Mouse (Mus musculus): ENCODE data around the gene Tuba8.

The Tuba8 gene

GRCm38 (mm10) chr6:121194956-121195731, 15.4 kb upstream of the Tuba8 start:
- no peak for DNase-seq (ENCODE audit: low read depth, low spot score)

GRCm38 (mm10) chr6:121197807-121198365, 12.6 kb upstream of the Tuba8 start:
- DNase-seq (ENCODE audit: low read depth, low spot score): no peak

GRCm38 (mm10) chr6:121200458-121200857, 10.0 kb upstream of the Tuba8 start:
- no peak for DNase-seq (ENCODE audit: low read depth, low spot score)

- DNase-seq (ENCODE audit: low read depth, low spot score): no peak
These were observed 8.5 kb upstream of the Tuba8 start for GRCm38 (mm10) chr6:121202026-121202425.

GRCm38 (mm10) chr6:121206481-121206880, 4.0 kb upstream of the Tuba8 start:
- DNase-seq (ENCODE audit: low read depth, low spot score): no peak

- DNase-seq (ENCODE audit: low read depth, low spot score): no peak
These were observed 912 bp upstream of the Tuba8 start for GRCm38 (mm10) chr6:121209584-121209983.

- DNase-seq (ENCODE audit: low read depth, low spot score): no peak
These were observed 412 bp downstream of the Tuba8 start for GRCm38 (mm10) chr6:121210926-121211289.

- no peak for DNase-seq (ENCODE audit: low read depth, low spot score)
These were observed 1.2 kb downstream of the Tuba8 start for GRCm38 (mm10) chr6:121211743-121212142.

GRCm38 (mm10) chr6:121212988-121213387, 2.5 kb downstream of the Tuba8 start:
- no peak for DNase-seq (ENCODE audit: low read depth, low spot score)

- no peak for DNase-seq (ENCODE audit: low read depth, low spot score)
These were observed 3.7 kb downstream of the Tuba8 start for GRCm38 (mm10) chr6:121214221-121214620.

- no peak for DNase-seq (ENCODE audit: low read depth, low spot score)
These were observed 4.3 kb downstream of the Tuba8 start for GRCm38 (mm10) chr6:121214667-121215330.

- DNase-seq (ENCODE audit: low read depth, low spot score): no peak
These were observed 4.8 kb downstream of the Tuba8 start for GRCm38 (mm10) chr6:121215336-121215735.

GRCm38 (mm10) chr6:121215896-121216295, 5.4 kb downstream of the Tuba8 start:
- DNase-seq (ENCODE audit: low read depth, low spot score): no peak

GRCm38 (mm10) chr6:121216589-121217255, 6.2 kb downstream of the Tuba8 start:
- no peak for DNase-seq (ENCODE audit: low read depth, low spot score)

- no peak for DNase-seq (ENCODE audit: low read depth, low spot score)
These were observed 7.5 kb downstream of the Tuba8 start for GRCm38 (mm10) chr6:121218002-121218401.

GRCm38 (mm10) chr6:121219406-121219805, 8.9 kb downstream of the Tuba8 start:
- no peak for DNase-seq (ENCODE audit: low read depth, low spot score)

GRCm38 (mm10) chr6:121220181-121220580, 9.7 kb downstream of the Tuba8 start:
- no peak for DNase-seq (ENCODE audit: low read depth, low spot score)

GRCm38 (mm10) chr6:121221876-121222597, 11.5 kb downstream of the Tuba8 start:
- DNase-seq (ENCODE audit: low read depth, low spot score): no peak

GRCm38 (mm10) chr6:121223001-121223400, 12.5 kb downstream of the Tuba8 start:
- no peak for DNase-seq (ENCODE audit: low read depth, low spot score)

GRCm38 (mm10) chr6:121224067-121224466, 13.6 kb downstream of the Tuba8 start:
- no peak for DNase-seq (ENCODE audit: low read depth, low spot score)

- no peak for DNase-seq (ENCODE audit: low read depth, low spot score)
These were observed 14.5 kb downstream of the Tuba8 start for GRCm38 (mm10) chr6:121224993-121225392.

- no peak for DNase-seq (ENCODE audit: low read depth, low spot score)
These were observed 15.5 kb downstream of the Tuba8 start for GRCm38 (mm10) chr6:121226043-121226442.
